Comparison of ENCODE assay signal across 24 mouse cellular contexts in the genomic region with DNA sequence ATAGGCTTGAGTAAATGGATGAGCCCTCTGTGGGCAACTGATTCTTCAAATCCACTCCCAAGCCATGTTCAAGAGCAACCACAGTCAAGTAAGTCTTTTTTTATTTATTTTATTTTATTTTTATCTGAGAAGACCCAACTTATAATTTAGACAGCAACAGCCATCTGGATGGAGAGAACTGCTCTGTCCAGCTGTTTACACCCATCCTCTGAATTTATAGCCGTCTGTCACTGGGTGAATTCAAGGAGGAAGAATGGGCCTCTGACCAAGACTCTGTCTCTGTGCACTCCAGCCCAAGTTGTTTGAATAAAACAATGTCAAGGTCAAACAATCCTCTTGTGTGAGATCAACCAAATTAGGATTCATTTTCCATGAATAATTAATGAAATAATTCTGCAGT.
DNase-seq lines count a peak whose midpoint lies in the region; ATAC-seq and TF ChIP-seq lines count a peak whose summit lies in the region.
"Had no signal": no experiment of that assay in that cellular context is flagged by ENCODE, and none has a peak within 500 bp of the region (broad histone marks: within the 10 kb centered on the region; RNA-seq: fewer than 3 reads in every experiment).

No protein-coding gene starts in this region.

- H3K79me3 ChIP-seq in C2C12 (ENCODE audit: low read depth) = no peaks in the 10 kb centered on the region

- no peak for TF ChIP-seq POLR2A in myocyte (IDR thresholded peaks at IDR 0.05; ENCODE audit: insufficient read length, low read depth)

- no peak overlapping the region for H3K27ac ChIP-seq in forebrain, postnatal 0 days (ENCODE audit: low read depth, low read length)

- no peaks in the 10 kb centered on the region for H3K4me1 ChIP-seq in forebrain, postnatal 0 days (ENCODE audit: insufficient read depth)

- H3K9me3 ChIP-seq in forebrain, postnatal 0 days (ENCODE audit: low read length) = no peaks in the 10 kb centered on the region

- H3ac ChIP-seq in C2C12 (ENCODE audit: control insufficient read depth, insufficient read length, low read depth) (no peak overlapping the region), myocyte (ENCODE audit: control insufficient read depth, insufficient read length) (no peak overlapping the region)

- H3K9ac ChIP-seq in forebrain, postnatal 0 days = no peak overlapping the region

- H3K4me3 ChIP-seq in C2C12 (ENCODE audit: insufficient read depth, poor library complexity, severe bottlenecking) (no peak overlapping the region), myocyte (no peak overlapping the region)
- H3K4me3 ChIP-seq in forebrain, postnatal 0 days (ENCODE audit: low read depth, low read length) = no peak overlapping the region

- DNase-seq in heart, adult 11 months = peak; percentile 55
- DNase-seq in heart, postnatal 14 days = no peak
- peak; percentile 73 for DNase-seq in Muller cell, postnatal 12 days (ENCODE audit: inconsistent ontology term)
- DNase-seq in kidney, adult 9 months = no peak
- no peak for DNase-seq in thymus, postnatal 36 days
- DNase-seq in forebrain, postnatal 0 days = no peak
- DNase-seq: adrenal gland, adult 2 months; adrenal gland, adult 8-10 months; adrenal gland, postnatal 10 days; adrenal gland, postnatal 14 days; adrenal gland, postnatal 25 days; adrenal gland, postnatal 36 days; B cell, adult 2 months; cerebellum, adult 11 months; cerebellum, adult 11-12 months; cerebellum, adult 18-20 months; cerebellum, adult 2 months had no signal

- WGBS in forebrain, postnatal 0 days = 61% methylated on average over 1 of the region's 1 CpGs

- intact Hi-C loops in heart, postnatal 14 days (cut with DNase I) = no loop called here

- H3K79me2 ChIP-seq in C2C12 (ENCODE audit: control insufficient read depth, insufficient read depth) = no peaks in the 10 kb centered on the region
- no peaks in the 10 kb centered on the region for H3K79me2 ChIP-seq in myocyte (ENCODE audit: control insufficient read depth, insufficient read depth)

- no peaks in the 10 kb centered on the region for H3K27me3 ChIP-seq in C2C12 (ENCODE audit: control insufficient read depth, insufficient read depth, insufficient read length)
- no peaks in the 10 kb centered on the region for H3K27me3 ChIP-seq in myocyte (ENCODE audit: control insufficient read depth, insufficient read depth, insufficient read length)
- H3K27me3 ChIP-seq in forebrain, postnatal 0 days (ENCODE audit: insufficient read depth, low read length) = no peaks in the 10 kb centered on the region
- H3K27me3 ChIP-seq: CH12.LX, Patski had no signal

- H3K4me2 ChIP-seq in myocyte (ENCODE audit: low read depth) = no peak overlapping the region
- no peak overlapping the region for H3K4me2 ChIP-seq in forebrain, postnatal 0 days (ENCODE audit: low read depth)

- ATAC-seq in forebrain, postnatal 0 days = no peak
- ATAC-seq: activated CD4-positive, CD25-positive, alpha-beta regulatory T cell, adult 4 months; CD4-positive, CD25-positive, alpha-beta regulatory T cell, adult 4 months; Patski had no signal

- no peak for TF ChIP-seq CTCF in C2C12 (IDR thresholded peaks at IDR 0.05; ENCODE audit: control insufficient read depth, insufficient read depth, insufficient read length)
- TF ChIP-seq CTCF in forebrain, postnatal 0 days (IDR thresholded peaks at IDR 0.05; ENCODE audit: low read depth) = no peak

- H3K36me3 ChIP-seq in C2C12 (ENCODE audit: control insufficient read depth, insufficient read depth) = no peaks in the 10 kb centered on the region
- no peaks in the 10 kb centered on the region for H3K36me3 ChIP-seq in myocyte (ENCODE audit: control insufficient read depth, insufficient read depth)
- no peaks in the 10 kb centered on the region for H3K36me3 ChIP-seq in forebrain, postnatal 0 days (ENCODE audit: insufficient read depth)
- H3K36me3 ChIP-seq: G1E had no signal

TF ChIP-seq in C2C12, 6 proteins besides CTCF, POLR2A, EP300 and RAD21:
- no peak for TF ChIP-seq MAX (IDR thresholded peaks at IDR 0.05)
- no peak for TF ChIP-seq FOSL1 (IDR thresholded peaks at IDR 0.05; ENCODE audit: insufficient read depth, low read length, poor library complexity, severe bottlenecking)
- TF ChIP-seq MYOD1 (IDR thresholded peaks at IDR 0.05; ENCODE audit: control insufficient read depth, insufficient read length, low read depth) = peak; percentile 89

TF ChIP-seq in myocyte, 11 proteins besides CTCF, POLR2A, EP300 and RAD21:
- TF ChIP-seq REST (IDR thresholded peaks at IDR 0.05; ENCODE audit: insufficient read depth, insufficient read length) = no peak
- no peak for TF ChIP-seq MAX (IDR thresholded peaks at IDR 0.05; ENCODE audit: low read depth)
- TF ChIP-seq USF1 (IDR thresholded peaks at IDR 0.05; ENCODE audit: low read depth) = no peak
- TF ChIP-seq TCF12 (IDR thresholded peaks at IDR 0.05; ENCODE audit: insufficient read depth, poor library complexity, severe bottlenecking) = peak; percentile 68
- peak; percentile 17 to 86 (median 77) for TF ChIP-seq MYOD1 (IDR thresholded peaks at IDR 0.05; ENCODE audit: control insufficient read depth in 1 of 3, insufficient read length in 2 of 3, low read depth in 2 of 3)
- TF ChIP-seq CEBPB (IDR thresholded peaks at IDR 0.05; ENCODE audit: insufficient read depth, poor library complexity, severe bottlenecking) = no peak
- TF ChIP-seq SRF (IDR thresholded peaks at IDR 0.05; ENCODE audit: control insufficient read depth, insufficient read length, low read depth) = no peak
- peak; percentile 23 for TF ChIP-seq TCF3 (IDR thresholded peaks at IDR 0.05; ENCODE audit: insufficient read length, low read depth)
- no peak for TF ChIP-seq MYOG (IDR thresholded peaks at IDR 0.05; ENCODE audit: control insufficient read depth in 1 of 3, insufficient read depth in 1 of 3, insufficient read length in 2 of 3, low read depth in 2 of 3)

Comparison
In these comparisons a context has a peak if more than half of its experiments do, and no peak if none do; other contexts are left out.
1. DNase-seq: peak in heart, adult 11 months (single experiment) and Muller cell, postnatal 12 days (single experiment); none in heart, postnatal 14 days (0 of 2), kidney, adult 9 months (single experiment), thymus, postnatal 36 days (0 of 2) and forebrain, postnatal 0 days (single experiment).